Mouse (Mus musculus): ENCODE results near the gene Smarca2. TPM values are rescaled to one million over a fixed set of nuclear protein-coding genes. Genes with fewer than 3 reads are reported as not detected.

Gene Smarca2
- polyA plus RNA-seq, 1 experiment: 2.1 TPM

GRCm38 (mm10) chr19:26749427-26750137 lies 144.7 kb downstream of the Smarca2 start:
- no peak overlapping the region for H3K4me3 ChIP-seq (ENCODE audit: insufficient read depth, poor library complexity, severe bottlenecking)
- no peak overlapping the region for H3ac ChIP-seq (ENCODE audit: control insufficient read depth, insufficient read length, low read depth)
- H3K27me3 ChIP-seq (ENCODE audit: control insufficient read depth, insufficient read depth, insufficient read length): no peaks in the 10 kb centered on the region
- no peaks in the 10 kb centered on the region for H3K79me2 ChIP-seq (ENCODE audit: control insufficient read depth, insufficient read depth)
- no peaks in the 10 kb centered on the region for H3K79me3 ChIP-seq (ENCODE audit: low read depth)
- TF ChIP-seq FOSL1 (IDR thresholded peaks at IDR 0.05; ENCODE audit: insufficient read depth, low read length, poor library complexity, severe bottlenecking): no peak
- H3K36me3 ChIP-seq (ENCODE audit: control insufficient read depth, insufficient read depth): no peaks in the 10 kb centered on the region

- Histone ChIP-seq H3K36me3 (ENCODE audit: control insufficient read depth, insufficient read depth) (no peaks in the 10 kb centered on the region), H3K79me2 (ENCODE audit: control insufficient read depth, insufficient read depth) (no peaks in the 10 kb centered on the region), H3K79me3 (ENCODE audit: low read depth) (no peaks in the 10 kb centered on the region), H3K27me3 (ENCODE audit: control insufficient read depth, insufficient read depth, insufficient read length) (no peaks in the 10 kb centered on the region), H3K4me3 (ENCODE audit: insufficient read depth, poor library complexity, severe bottlenecking) (no peak overlapping the region), H3ac (ENCODE audit: control insufficient read depth, insufficient read length, low read depth) (no peak overlapping the region)
- TF ChIP-seq USF1 (IDR thresholded peaks at IDR 0.05; ENCODE audit: low read depth) (no peak), MYOG (IDR thresholded peaks at IDR 0.05; ENCODE audit: control insufficient read depth, extremely low read depth, insufficient read length) (no peak), FOSL1 (IDR thresholded peaks at IDR 0.05; ENCODE audit: insufficient read depth, low read length, poor library complexity, severe bottlenecking) (no peak), CTCF (IDR thresholded peaks at IDR 0.05; ENCODE audit: control insufficient read depth, insufficient read depth, insufficient read length) (no peak), CEBPB (IDR thresholded peaks at IDR 0.05; ENCODE audit: low read depth) (no peak)
Observed at GRCm38 (mm10) chr19:26752611-26753163, 147.8 kb downstream of the Smarca2 start.

GRCm38 (mm10) chr19:26753266-26753872 lies 148.5 kb downstream of the Smarca2 start:
- H3K27me3 ChIP-seq (ENCODE audit: control insufficient read depth, insufficient read depth, insufficient read length): no peaks in the 10 kb centered on the region
- TF ChIP-seq MYOD1 (IDR thresholded peaks at IDR 0.05; ENCODE audit: control insufficient read depth, insufficient read length, low read depth) (no peak), CEBPB (IDR thresholded peaks at IDR 0.05; ENCODE audit: low read depth) (no peak), CTCF (IDR thresholded peaks at IDR 0.05; ENCODE audit: control insufficient read depth, insufficient read depth, insufficient read length) (no peak), MYOG (IDR thresholded peaks at IDR 0.05; ENCODE audit: control insufficient read depth, extremely low read depth, insufficient read length) (no peak), MAX (IDR thresholded peaks at IDR 0.05) (no peak), USF1 (IDR thresholded peaks at IDR 0.05; ENCODE audit: low read depth) (no peak), FOSL1 (IDR thresholded peaks at IDR 0.05; ENCODE audit: insufficient read depth, low read length, poor library complexity, severe bottlenecking) (no peak)

GRCm38 (mm10) chr19:26754016-26754794 lies 149.4 kb downstream of the Smarca2 start:
- no peak overlapping the region for H3K4me3 ChIP-seq (ENCODE audit: insufficient read depth, poor library complexity, severe bottlenecking)
- TF ChIP-seq MYOG (IDR thresholded peaks at IDR 0.05; ENCODE audit: control insufficient read depth, extremely low read depth, insufficient read length): no peak
- no peak for TF ChIP-seq CEBPB (IDR thresholded peaks at IDR 0.05; ENCODE audit: low read depth)
- no peak for TF ChIP-seq MYOD1 (IDR thresholded peaks at IDR 0.05; ENCODE audit: control insufficient read depth, insufficient read length, low read depth)
- no peak for TF ChIP-seq MAX (IDR thresholded peaks at IDR 0.05)
- no peak for TF ChIP-seq FOSL1 (IDR thresholded peaks at IDR 0.05; ENCODE audit: insufficient read depth, low read length, poor library complexity, severe bottlenecking)

More at GRCm38 (mm10) chr19:26753266-26753872, 148.5 kb downstream of the Smarca2 start:
- H3K36me3 ChIP-seq (ENCODE audit: control insufficient read depth, insufficient read depth): no peaks in the 10 kb centered on the region
- H3K4me3 ChIP-seq (ENCODE audit: insufficient read depth, poor library complexity, severe bottlenecking): no peak overlapping the region
- no peak overlapping the region for H3ac ChIP-seq (ENCODE audit: control insufficient read depth, insufficient read length, low read depth)
- H3K79me2 ChIP-seq (ENCODE audit: control insufficient read depth, insufficient read depth): no peaks in the 10 kb centered on the region
- H3K79me3 ChIP-seq (ENCODE audit: low read depth): no peaks in the 10 kb centered on the region

GRCm38 (mm10) chr19:26755991-26756390 lies 151.1 kb downstream of the Smarca2 start:
- TF ChIP-seq MYOG (IDR thresholded peaks at IDR 0.05; ENCODE audit: control insufficient read depth, extremely low read depth, insufficient read length) (no peak), FOSL1 (IDR thresholded peaks at IDR 0.05; ENCODE audit: insufficient read depth, low read length, poor library complexity, severe bottlenecking) (no peak), CEBPB (IDR thresholded peaks at IDR 0.05; ENCODE audit: low read depth) (no peak), USF1 (IDR thresholded peaks at IDR 0.05; ENCODE audit: low read depth) (no peak), CTCF (IDR thresholded peaks at IDR 0.05; ENCODE audit: control insufficient read depth, insufficient read depth, insufficient read length) (no peak), MYOD1 (IDR thresholded peaks at IDR 0.05; ENCODE audit: control insufficient read depth, insufficient read length, low read depth) (no peak), MAX (IDR thresholded peaks at IDR 0.05) (no peak)
- Histone ChIP-seq H3K79me2 (ENCODE audit: control insufficient read depth, insufficient read depth) (no peaks in the 10 kb centered on the region), H3K27me3 (ENCODE audit: control insufficient read depth, insufficient read depth, insufficient read length) (no peaks in the 10 kb centered on the region), H3K4me3 (ENCODE audit: insufficient read depth, poor library complexity, severe bottlenecking) (no peak overlapping the region), H3ac (ENCODE audit: control insufficient read depth, insufficient read length, low read depth) (no peak overlapping the region), H3K79me3 (ENCODE audit: low read depth) (no peaks in the 10 kb centered on the region), H3K36me3 (ENCODE audit: control insufficient read depth, insufficient read depth) (no peaks in the 10 kb centered on the region)

More at GRCm38 (mm10) chr19:26754016-26754794, 149.4 kb downstream of the Smarca2 start:
- H3K79me2 ChIP-seq (ENCODE audit: control insufficient read depth, insufficient read depth): no peaks in the 10 kb centered on the region
- no peaks in the 10 kb centered on the region for H3K27me3 ChIP-seq (ENCODE audit: control insufficient read depth, insufficient read depth, insufficient read length)
- H3K36me3 ChIP-seq (ENCODE audit: control insufficient read depth, insufficient read depth): no peaks in the 10 kb centered on the region
- no peak overlapping the region for H3ac ChIP-seq (ENCODE audit: control insufficient read depth, insufficient read length, low read depth)
- H3K79me3 ChIP-seq (ENCODE audit: low read depth): no peaks in the 10 kb centered on the region
